Mouse (Mus musculus): ENCODE measurements around the gene Def8.
"Not testable (repeated sequence)": the region's sequence is repeated elsewhere in the genome, so short reads cannot be mapped to it uniquely, and the experiment has no call there.

Def8 gene

DNA sequence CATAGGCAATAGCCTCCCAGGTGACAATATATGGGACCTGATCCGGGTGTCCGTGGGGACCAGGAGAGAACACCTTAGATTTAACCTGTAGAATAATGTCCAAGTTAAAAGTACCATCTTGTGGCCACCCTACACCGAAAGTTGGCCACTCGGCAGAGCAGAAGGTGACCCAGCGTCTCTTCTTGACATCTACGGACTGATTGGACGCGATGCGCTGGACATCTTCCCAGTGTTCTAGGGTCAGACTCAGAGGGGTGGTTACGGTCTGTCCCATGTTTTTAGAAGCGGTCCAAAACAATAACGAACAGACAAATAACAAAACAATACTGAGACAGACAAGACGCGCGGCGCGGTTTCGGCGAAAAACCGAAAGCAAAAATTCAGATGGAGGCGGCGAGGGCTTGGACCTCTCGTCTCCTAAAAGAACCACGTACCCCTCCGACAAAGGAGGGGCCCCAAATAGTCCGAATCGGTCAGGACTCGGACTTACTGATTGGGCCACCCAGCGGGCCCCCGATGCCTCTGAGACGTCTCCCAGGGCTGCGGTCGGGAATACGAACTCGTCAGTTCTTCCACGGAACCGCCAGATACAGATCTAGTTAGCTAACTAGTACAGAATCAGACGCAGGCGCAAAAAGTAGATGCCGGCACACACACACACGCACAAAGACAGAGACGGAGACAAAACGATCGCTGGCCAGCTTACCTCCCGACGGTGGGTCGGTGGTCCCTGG, 10.1 kb downstream of the Def8 start:
- DNase-seq (ENCODE audit: low spot score), result not testable (repeated sequence)

DNA sequence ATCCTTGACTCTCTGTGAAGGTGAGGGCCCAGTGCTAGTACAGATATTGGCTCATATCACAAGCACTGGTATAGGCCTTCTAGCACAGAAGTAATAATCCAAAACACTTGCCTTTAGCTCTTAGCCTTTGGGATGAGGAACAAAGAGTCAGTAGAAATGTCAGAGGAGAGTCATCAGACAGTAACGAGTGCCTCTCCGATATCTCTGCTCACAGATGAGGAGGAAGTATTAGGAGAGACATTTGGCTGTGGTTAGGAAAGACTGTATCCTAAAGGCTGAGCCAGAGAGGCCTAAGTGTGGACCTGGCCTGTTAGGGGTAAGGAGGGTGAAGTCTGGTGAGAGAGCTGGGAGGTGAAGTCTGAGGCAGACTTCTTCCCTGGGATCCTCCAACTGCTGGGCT, 18.5 kb downstream of the Def8 start:
- DNase-seq (ENCODE audit: low spot score), result no peak

DNA sequence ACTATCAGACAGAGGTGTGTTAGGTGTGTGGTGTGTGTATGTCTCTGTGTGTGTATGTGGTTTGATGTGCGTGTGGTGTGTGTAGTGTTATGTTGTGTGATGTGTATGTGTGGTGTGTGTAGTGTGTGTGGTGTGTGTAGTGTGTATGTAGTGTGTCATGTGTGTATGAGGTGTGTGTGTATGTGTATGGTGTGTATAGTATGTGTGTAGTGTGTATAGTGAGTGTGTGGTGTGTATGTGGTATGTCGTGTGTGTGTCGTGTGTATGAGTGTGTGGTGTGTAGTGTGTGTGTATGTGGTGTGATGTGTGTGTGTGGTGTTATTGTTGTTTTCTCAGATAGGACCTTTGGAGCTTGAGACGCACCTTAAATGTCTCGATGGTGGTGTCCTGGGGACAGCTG, 19.0 kb downstream of the Def8 start:
- no peak for DNase-seq (ENCODE audit: low spot score)

DNA sequence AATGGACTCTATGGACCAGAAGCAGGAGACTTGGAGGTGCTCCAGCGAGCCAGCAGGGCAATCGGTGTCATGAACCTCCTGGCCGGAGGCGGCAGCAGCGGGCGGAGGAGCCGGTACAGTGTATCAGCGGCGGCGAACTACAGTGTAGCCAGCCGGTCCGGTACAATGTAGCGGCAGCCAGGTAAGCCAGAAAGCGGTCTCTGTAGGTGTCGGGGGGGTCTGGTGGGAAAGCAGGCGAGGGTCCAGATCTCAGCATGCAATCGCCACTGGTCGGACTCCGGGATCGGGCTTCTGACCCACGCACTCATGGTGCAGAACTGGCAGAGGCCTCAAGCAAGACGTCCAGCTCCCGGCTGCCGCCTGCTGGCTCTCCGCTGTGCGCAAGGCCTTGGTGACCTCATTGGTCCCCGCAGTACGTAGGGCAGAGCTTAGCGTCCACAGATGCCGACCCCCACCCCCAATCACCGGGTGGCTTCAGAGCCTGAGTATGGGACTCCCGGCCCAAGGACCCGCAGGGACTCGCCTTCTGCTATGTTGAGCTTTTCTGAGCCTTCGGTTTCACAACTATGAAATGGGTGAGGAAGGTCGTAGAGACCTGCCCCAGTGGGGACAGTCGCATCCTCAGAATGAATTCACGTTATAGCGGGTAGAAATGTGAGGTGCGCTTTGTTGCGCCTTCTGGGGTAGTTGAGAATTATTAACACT, 19.7 kb downstream of the Def8 start:
- DNase-seq (ENCODE audit: low spot score), result peak; percentile 84

DNA sequence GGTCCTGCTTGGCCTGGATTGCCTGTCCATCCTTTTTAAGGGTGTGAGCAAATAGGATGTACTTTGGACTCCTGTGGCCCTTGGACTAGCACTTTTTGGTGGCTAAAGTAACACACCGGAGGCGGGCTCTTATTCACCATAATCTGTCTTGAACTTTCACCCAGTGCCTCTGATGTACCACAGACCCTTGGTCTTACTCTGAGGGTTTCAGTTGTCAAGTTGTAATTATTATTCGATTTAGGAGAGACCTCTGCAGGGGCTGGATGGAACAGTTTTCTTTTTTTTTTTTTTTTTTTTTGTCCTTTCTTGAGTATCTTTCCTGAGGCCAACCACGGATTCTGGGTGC, 20.2 kb downstream of the Def8 start:
- DNase-seq (ENCODE audit: low spot score), result no peak

DNA sequence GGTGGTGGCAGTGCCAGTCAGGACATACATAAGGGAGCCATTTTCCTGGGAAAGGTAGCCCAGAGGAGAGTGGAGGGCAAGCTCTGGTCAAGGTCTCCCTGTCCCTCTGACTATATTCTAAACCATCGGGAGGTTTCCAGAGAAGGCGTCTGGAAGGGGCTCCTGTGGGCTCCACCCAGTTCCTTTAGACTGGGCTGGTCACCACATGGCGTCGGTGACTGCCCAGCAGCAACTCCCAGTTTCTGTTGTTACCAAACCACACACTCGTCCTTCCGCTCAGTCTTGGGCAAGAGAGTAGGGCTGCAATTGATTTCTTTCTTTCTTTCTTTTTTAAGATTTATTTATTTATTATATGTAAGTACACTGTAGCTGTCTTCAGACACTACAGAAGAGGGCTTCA, 20.8 kb downstream of the Def8 start:
- DNase-seq (ENCODE audit: low spot score), result no peak

DNA sequence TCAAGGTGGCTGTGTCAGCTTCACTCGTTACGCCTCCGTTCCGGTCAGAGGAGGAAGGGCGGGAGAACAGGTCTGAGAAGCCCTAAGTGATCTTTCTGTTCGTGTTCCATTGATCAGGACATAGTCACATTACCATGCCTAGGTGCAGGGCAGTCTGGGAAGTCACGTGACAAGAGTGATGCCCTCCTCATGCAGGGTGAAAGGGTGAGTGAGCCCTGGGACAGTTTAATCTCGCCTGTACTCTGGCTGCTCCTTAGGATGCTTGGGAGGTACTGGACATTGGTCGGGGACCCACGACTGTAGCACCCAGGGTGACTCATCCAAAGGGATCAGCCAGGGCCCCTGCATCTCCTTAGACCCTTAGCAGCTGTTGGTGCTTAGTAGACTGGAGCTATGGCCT, 22.7 kb downstream of the Def8 start:
- no peak for DNase-seq (ENCODE audit: low spot score)

DNA sequence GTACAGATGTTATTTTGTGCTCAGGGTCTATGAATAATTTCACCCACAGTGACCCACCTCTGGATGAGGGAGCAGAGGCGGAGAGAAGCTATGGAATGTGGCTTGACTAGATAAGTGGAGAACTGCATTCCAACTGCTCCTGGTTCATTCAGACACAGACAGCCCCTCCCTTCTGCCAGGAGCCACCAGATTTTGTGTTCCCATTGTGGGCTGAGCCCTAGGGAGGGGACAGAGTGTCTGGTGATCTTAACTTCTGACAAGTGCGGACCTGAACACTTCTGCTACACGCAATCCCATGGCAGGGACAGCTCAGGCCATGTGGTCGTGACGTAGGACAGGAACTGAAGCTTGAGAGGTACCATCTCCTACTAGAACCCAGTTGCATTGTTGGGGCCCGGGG, 23.5 kb downstream of the Def8 start:
- DNase-seq (ENCODE audit: low spot score), result no peak

DNA sequence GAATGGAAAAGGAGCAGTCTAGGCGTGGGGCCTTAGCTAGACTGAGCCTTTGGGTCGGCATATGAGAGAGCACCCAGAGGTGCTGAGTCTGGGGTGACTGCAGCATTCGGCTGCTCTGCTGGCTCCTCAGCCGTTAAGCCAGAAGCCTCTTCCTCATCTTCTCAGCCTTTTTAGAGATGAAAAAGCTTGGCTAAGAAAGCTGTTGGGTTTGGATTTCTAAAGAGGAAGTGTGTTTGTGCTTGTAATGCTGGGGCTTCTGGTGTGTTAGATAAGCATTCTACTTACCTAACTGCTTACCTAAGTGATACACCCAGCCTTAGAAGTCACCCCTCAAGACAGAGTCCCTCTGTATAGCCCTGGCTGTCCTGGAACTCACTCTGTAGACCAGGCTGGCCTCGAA, 27.5 kb downstream of the Def8 start:
- no peak for DNase-seq (ENCODE audit: low spot score)

DNA sequence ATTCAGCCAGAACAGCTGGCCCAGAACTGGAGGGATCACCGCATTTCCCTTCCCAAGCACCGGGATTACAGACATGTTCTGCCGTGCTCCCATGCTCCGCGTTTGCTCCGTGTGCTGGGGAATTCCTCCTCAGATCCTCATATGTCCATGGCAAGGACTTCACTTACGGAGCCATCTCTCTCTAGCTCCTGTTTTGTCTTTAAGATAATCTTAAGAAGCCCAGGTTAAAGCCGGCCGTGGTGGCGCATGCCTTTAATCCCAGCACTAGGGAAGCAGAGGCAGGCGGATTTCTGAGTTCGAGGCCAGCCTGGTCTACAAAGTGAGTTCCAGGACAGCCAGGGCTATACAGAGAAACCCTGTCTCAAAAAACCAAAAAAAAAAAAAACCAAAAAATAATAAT, 28.4 kb downstream of the Def8 start:
- not testable (repeated sequence) for DNase-seq (ENCODE audit: low spot score)

DNA sequence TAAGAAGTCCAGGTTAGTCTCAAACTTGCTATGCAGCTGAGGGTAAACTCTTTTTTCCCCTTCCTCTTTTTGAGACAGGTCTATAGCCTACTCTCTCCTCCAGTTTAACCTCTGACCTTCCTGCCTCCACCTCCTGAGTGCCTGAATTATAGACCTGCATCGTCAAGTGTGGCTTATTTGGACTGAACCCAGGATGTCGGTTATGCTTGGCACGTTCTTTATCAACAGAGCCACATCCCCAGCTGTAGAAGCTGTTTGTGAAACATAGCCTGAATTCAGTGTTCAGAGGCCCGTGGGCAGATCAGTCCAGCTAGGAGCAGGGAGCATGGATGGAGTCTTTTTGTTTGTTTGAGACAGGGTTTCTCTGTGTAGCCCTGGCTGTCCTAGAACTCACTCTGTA, 28.8 kb downstream of the Def8 start:
- DNase-seq (ENCODE audit: low spot score), result no peak

DNA sequence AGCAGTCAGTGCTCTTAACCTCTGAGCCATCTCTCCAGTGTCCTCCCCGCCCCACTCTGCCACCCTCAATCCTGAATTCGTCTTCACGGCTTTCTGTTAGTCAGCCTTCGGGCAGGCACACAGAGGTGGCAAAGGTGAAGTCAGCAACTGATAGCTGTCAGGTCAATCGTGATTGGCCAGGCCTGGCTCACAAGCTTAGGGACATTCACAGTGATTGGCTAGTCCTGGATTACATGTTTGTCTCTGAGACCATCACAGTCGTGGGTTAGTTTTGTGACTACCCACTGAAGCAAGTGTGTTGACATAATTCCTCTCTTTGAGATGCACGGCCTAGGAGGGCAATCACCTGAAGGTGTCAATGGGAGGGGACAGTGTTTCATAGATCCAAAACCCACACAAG, 30.0 kb downstream of the Def8 start:
- no peak for DNase-seq (ENCODE audit: low spot score)

DNA sequence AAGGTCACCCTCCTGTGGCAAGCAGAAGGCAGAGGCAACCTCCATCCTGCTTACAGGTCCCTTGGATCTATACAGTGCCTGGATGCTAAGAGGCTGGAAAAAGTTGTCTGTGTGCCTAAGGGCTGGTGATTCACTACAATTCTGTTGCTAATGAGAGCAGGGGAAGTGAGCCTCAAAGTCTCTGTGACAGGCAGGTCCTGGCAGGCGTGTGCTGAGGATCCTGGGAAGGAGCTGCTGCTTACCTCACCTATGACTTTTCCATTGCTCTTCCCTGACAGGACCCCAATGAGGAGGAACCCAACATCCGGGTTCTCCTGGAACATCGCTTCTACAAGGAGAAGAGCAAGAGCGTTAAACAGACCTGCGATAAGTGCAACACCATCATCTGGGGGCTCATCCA, 30.6 kb downstream of the Def8 start:
- DNase-seq (ENCODE audit: low spot score), result no peak

DNA sequence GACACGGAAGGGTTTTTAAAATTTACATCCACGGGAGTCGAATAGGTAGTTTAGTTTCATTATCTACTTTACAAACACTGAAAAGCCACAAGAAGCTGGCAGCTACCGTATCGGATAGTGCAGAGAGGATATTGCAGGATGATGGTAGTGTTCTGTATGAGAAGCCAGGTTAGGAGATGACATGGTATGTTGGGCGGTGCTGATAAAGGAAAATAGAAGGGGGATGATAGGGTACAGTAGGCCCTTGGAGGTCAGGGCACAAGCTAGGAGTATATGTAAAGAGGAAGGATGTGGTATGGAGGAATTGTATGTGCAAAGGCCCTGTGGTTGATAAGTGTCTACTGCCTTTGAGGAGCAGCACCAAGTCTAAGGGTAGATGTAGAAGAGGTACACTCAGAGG, 31.2 kb downstream of the Def8 start:
- no peak for DNase-seq (ENCODE audit: low spot score)

DNA sequence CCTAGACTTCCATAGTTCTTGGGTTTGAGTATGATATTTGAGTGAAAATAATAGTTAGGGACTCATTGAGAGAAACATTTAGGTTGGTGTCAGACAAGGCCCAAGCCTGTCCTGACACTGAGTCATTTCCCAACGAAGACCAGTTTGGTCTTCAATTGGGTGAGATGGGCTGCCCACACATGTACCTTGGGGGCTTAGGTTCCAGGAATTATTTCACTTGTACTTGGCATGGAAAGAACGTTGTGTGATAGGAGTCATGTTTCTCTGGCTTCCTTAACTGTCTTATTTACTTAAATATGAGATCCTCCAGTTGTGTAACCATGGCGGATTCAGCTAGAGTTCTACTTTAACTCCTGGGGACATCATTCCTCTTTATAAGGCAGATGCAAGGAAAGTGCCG, 40.3 kb downstream of the Def8 start:
- DNase-seq (ENCODE audit: low spot score), result no peak

DNA sequence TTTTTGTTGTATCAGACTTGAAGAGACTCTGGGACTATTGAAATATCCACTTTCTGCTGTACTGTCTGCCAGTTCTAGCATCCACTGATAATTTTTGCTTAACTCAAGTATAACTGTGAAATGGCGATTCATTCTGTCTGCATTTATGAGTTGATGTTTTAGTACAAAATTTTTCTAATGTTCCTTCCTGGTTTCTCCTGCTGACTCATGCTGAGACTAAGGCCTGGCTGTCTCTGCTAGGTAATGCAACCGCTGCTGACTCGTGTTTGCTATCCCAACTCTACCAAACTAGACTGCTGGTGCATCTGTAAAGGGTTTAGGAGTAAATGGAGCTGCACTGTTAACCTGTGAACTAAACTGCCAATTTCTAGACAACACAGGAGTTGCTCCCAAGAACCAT, 44.1 kb downstream of the Def8 start:
- DNase-seq (ENCODE audit: low spot score), result no peak

DNA sequence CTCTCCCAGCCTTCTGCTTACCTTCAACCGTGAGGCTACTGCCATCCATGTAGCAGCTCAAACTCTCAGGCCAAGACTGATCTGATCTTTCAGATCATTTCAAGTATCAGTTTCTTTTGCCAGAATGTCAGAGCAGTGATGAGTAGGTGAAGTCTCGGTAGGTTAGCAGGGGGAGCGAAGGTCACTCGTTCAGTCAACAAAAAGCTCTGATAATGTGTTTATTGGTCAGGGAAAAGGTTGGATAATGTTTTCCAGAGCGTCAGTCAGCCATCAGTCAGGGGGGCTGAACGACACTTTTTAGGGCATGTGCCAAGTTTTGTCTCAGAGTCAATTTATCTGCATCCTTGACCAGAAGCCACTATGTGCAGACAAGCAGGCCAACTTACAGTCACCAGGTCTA, 49.7 kb downstream of the Def8 start:
- DNase-seq (ENCODE audit: low spot score), result not testable (repeated sequence)

DNA sequence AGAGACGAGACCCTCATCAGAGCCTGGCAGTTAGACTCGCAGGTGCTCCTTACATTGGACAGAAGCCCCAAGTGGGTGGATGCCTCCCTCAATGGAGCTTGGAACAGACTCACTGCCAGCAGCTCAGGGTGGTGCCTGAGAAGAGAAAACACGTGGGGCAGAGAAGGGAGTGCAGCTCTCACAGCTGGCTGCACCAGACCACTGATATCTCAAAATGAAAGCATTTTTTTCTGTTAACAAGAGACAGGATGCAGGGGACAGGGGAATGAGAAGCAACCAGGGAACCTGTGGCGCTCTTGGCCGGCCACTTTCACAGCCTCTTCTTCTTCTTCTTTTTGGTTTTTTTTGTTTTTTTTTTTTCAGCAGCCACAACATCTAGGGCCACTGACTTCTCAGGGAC, 51.2 kb downstream of the Def8 start:
- DNase-seq (ENCODE audit: low spot score), result not testable (repeated sequence)

DNA sequence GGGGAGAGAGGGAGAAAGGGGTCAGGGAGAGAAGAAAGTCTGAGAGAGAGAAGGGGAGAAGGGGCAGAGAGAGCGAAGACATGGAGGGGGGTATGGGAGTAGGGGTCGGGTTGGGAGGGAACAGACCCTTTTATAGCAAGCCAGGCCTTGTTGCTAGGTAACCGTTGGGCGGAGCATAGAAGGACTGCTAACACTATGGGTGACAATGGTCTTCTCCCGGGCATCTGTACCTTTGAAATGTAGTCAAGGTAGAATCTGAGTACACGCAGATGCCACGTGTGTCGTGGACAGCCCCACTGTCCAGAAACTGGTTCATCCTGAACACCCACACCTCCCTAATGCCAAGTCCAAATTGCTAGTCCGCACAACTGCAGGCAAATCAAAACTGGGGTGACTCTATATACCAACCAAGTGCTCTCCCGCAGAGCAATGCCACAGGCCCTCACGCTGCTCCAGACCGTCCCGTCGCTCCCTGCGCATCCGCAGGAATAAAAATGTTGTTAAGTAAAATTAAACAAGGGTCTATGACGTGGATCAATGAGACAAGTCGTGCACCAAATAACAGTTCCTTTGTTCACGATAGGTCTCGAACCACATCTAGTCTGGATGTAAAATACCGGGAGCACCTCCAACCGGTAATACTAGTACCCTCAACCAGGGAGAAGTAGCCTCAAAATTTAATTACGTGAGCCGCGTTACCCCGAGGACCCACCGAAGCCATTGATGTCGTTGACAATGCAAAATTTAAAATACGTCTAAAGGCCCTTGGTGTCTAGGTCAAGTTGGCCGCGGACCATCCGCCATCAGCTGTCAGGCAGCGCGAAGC, 53.8 kb downstream of the Def8 start:
- DNase-seq (ENCODE audit: low spot score), result no peak

DNA sequence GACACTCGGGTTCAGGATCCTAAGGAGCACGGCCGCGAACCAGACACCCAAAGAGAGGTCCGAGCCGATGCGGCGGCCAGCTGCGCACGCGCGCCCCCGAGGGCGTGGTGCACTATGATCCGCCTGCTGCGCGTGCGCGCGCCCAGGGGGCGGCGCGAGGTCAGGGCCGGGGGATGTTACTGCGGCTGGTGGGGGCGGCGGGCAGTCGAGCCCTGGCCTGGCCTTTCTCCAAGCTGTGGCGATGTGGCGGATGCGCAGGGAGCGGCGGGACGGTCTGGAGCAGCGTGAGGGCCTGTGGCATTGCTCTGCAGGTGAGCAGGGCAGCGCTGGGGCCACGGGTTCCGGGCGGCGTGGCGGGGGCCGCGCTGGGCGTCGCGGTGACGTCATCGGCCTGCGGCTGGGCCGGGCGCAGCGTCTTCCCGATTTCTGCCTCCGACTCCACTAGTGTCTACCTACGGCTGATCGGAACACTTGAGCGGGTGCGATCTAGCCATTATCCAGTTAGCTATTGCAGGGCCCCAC, 54.5 kb downstream of the Def8 start, which contains the start of gene Afg3l1:
Gene Afg3l1 (plus strand): TSS at position 167 of the 522 bp plus-strand sequence.
- DNase-seq (ENCODE audit: low spot score), result peak; percentile 91

DNA sequence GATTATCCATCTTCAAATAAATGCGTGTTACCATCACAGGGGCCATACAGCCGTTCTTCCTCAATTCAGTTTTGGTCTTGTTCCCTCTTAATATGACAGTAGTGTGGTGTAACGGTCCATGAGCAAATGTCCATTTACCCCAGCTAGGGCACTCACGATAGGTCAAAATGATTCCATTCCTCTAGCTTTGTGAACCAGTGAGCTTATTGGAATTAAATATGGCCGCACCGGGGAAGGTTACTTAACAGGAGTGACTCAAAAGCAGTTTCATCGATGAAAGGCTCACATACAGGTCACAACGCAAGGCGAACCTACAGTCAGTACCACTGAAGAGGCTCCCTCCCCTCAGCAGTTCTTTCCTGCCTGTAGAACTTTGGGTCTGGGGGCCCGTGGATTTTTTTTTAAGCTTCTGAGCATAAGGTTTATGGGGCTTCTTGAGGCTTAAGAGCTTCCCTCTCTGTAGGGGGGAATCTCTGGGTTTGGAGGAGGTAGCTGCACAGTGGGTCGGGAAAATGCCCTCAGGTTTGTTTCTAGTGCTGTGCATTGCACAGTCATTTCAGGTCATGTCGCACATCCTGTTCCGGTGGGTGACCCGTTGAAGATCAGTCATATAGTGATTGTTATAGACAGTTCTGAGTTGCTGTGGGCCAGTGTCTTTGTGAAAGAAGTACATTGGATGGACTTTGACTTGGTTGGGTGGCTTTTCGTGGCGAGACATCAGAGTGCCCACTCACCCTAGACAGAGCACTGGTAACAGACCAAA, 55.3 kb downstream of the Def8 start:
- no peak for DNase-seq (ENCODE audit: low spot score)

DNA sequence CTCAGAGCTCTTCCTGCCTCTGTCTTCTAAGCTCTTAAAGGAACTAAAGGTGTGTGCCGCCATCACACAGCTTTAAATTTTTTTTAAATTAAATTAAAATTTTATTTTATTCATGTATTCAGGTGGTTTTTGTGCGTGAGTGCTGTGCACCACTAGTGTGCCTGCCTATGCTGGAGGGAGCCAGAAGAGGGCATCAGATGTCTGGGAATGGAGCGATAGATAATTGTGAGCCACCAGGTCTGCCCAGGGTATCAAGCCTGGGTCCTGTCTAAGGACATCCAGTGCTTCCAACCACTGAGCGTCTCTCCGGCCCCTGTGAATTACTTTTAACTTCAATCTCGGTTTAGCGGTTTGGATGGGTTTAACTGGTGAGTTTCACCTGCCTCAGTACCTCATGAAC, 59.3 kb downstream of the Def8 start:
- no peak for DNase-seq (ENCODE audit: low spot score)
